Mouse (Mus musculus) brain, embryonic 14.5 days (tissue): ENCODE measurements around the gene Clta. TPM values are rescaled to one million over a fixed set of nuclear protein-coding genes. Genes with fewer than 3 reads are reported as not detected.

Experiments
- DNase-seq: peaks from one replicate; pipeline ENCODE4 v3.0.0-alpha.2; 2011; ENCODE audit warnings: low read depth
- CTCF ChIP-seq: fragments of 200-500 bp; IDR thresholded peaks from 2 replicates; pipeline ENCODE4 v1.5.1; 2012; ENCODE audit warnings: inconsistent platforms, mild to moderate bottlenecking, moderate library complexity, borderline replicate concordance; ENCODE audit not compliant: insufficient read depth, insufficient read length; ENCODE audit errors: extremely low read depth
- POLR2A ChIP-seq: fragments of 200-500 bp; IDR thresholded peaks from 2 replicates; pipeline ENCODE4 v1.6.1; 2012; ENCODE audit warnings: mild to moderate bottlenecking, inconsistent platforms, borderline replicate concordance; ENCODE audit not compliant: poor library complexity, insufficient read depth, insufficient read length, severe bottlenecking; ENCODE audit errors: extremely low read depth
- polyA plus RNA-seq: library from polyadenylated mRNA; depleted of rRNA; stranded (reverse); fragments of >200 nt; gene quantifications from 2 replicates; pipeline ENCODE4 v1.2.3, GENCODE M21; 2012

Clta gene
- polyA plus RNA-seq, 1 experiment, result 438 TPM

GRCm38 (mm10) chr4:43981251-43981650 lies 23.0 kb upstream of the Clta start:
- DNase-seq, result no peak
- TF ChIP-seq CTCF, result no peak
- no peak for TF ChIP-seq POLR2A

- no peak for TF ChIP-seq POLR2A
- peak; percentile 97 for TF ChIP-seq CTCF
- DNase-seq, result peak; percentile 95
Measured at GRCm38 (mm10) chr4:43982053-43982732, 22.1 kb upstream of the Clta start.

- TF ChIP-seq POLR2A, result no peak
- no peak for TF ChIP-seq CTCF
- DNase-seq, result no peak
Measured at GRCm38 (mm10) chr4:43983181-43983580, 21.1 kb upstream of the Clta start, which contains the start of gene Ccin. Gene Ccin (plus strand): TSS chr4:43983483.

- no peak for TF ChIP-seq POLR2A
- DNase-seq, result no peak
Measured at GRCm38 (mm10) chr4:43983756-43984155, 20.5 kb upstream of the Clta start.

- no peak for DNase-seq
- TF ChIP-seq POLR2A (no peak), CTCF (no peak)
Measured at GRCm38 (mm10) chr4:43984326-43984725, 19.9 kb upstream of the Clta start.

- no peak for DNase-seq
- TF ChIP-seq POLR2A (no peak), CTCF (no peak)
Measured at GRCm38 (mm10) chr4:43988976-43989375, 15.3 kb upstream of the Clta start.

GRCm38 (mm10) chr4:43993072-43993471 lies 11.2 kb upstream of the Clta start:
- no peak for TF ChIP-seq POLR2A
- TF ChIP-seq CTCF, result no peak
- no peak for DNase-seq

GRCm38 (mm10) chr4:43994342-43994741 lies 9.9 kb upstream of the Clta start:
- no peak for DNase-seq
- TF ChIP-seq POLR2A (no peak), CTCF (no peak)

- no peak for TF ChIP-seq POLR2A
- TF ChIP-seq CTCF, result no peak
- DNase-seq, result no peak
Measured at GRCm38 (mm10) chr4:44003622-44004021, 630 bp upstream of the Clta start.

- TF ChIP-seq CTCF (no peak), POLR2A (no peak)
- no peak for DNase-seq
Measured at GRCm38 (mm10) chr4:44004623-44005409, 564 bp downstream of the Clta start.

- TF ChIP-seq POLR2A, result no peak
- no peak for TF ChIP-seq CTCF
- DNase-seq, result no peak
Measured at GRCm38 (mm10) chr4:44010176-44010575, 5.9 kb downstream of the Clta start.

GRCm38 (mm10) chr4:44010893-44011292 lies 6.6 kb downstream of the Clta start:
- no peak for DNase-seq
- TF ChIP-seq POLR2A (no peak), CTCF (no peak)
